Mouse (Mus musculus) myocyte (in vitro differentiated cells): ENCODE results near the gene Gm49380.

Source experiments
- CEBPB ChIP-seq: IDR thresholded peaks from 2 replicates; pipeline ENCODE4 v1.6.1; 2011; ENCODE audit warnings: mild to moderate bottlenecking, moderate library complexity; ENCODE audit not compliant: poor library complexity, insufficient read depth, severe bottlenecking
- MAX ChIP-seq: IDR thresholded peaks from one replicate; pipeline ENCODE4 v1.6.1; 2011; ENCODE audit warnings: low read depth, mild to moderate bottlenecking, control low read depth
- MYOD1 ChIP-seq, 3 experiments: IDR thresholded peaks; one replicate each; pipeline ENCODE4 v1.6.1; 2011; ENCODE audit warnings: control low read depth in 2 of 3, low read depth in 2 of 3, mild to moderate bottlenecking in 2 of 3, moderate library complexity in 1 of 3; ENCODE audit not compliant: insufficient read length in 2 of 3, control insufficient read depth in 1 of 3
- MYOG ChIP-seq, 3 experiments: IDR thresholded peaks; one replicate each; pipeline ENCODE4 v1.6.1; 2011; ENCODE audit warnings: control low read depth in 2 of 3, low read depth in 2 of 3, mild to moderate bottlenecking in 2 of 3; ENCODE audit not compliant: insufficient read length in 2 of 3, control insufficient read depth in 1 of 3, insufficient read depth in 1 of 3
- POLR2A ChIP-seq: IDR thresholded peaks from one replicate; pipeline ENCODE4 v1.6.1; 2011; ENCODE audit warnings: low read depth, mild to moderate bottlenecking, control low read depth, moderate library complexity; ENCODE audit not compliant: insufficient read length
- POLR2AphosphoS2 ChIP-seq: IDR thresholded peaks from one replicate; pipeline ENCODE4 v1.6.1; 2011; ENCODE audit warnings: low read depth, control low read depth; ENCODE audit not compliant: insufficient read length
- TCF3 ChIP-seq: IDR thresholded peaks from one replicate; pipeline ENCODE4 v1.6.1; 2011; ENCODE audit warnings: low read depth, control low read depth; ENCODE audit not compliant: insufficient read length

- TF ChIP-seq POLR2A (no peak), POLR2AphosphoS2 (no peak), MYOG (IDR thresholded peaks at IDR 0.05; ENCODE audit: control insufficient read depth in 1 of 3, insufficient read depth in 1 of 3, insufficient read length in 2 of 3, low read depth in 2 of 3) (no peak), MAX (no peak), CEBPB (no peak), TCF3 (no peak), MYOD1 (IDR thresholded peaks at IDR 0.05; ENCODE audit: control insufficient read depth in 1 of 3, insufficient read length in 2 of 3, low read depth in 2 of 3) (no peak)
These were observed 31.7 kb downstream of the Gm49380 start for GRCm38 (mm10) chr9:44081581-44081980.
